Mouse (Mus musculus) neural tube, embryonic 12.5 days (tissue): ENCODE data around the gene Dnlz. TPM values are rescaled to one million over a fixed set of nuclear protein-coding genes. Genes with fewer than 3 reads are reported as not detected.

Experiments
- ATAC-seq: fragments of 200-750 bp; cut with Nextera tagmentation; 2 replicates; pipeline ENCODE4 v1.8.0; 2017; ENCODE audit warnings: low read depth, mild to moderate bottlenecking, moderate TSS enrichment, moderate library complexity; ENCODE audit not compliant: low FRiP score
- H3K27ac ChIP-seq: fragments of 300-500 bp; sonication (generic); 2 replicates; pipeline ENCODE4 v1.5.1; 2016
- H3K27me3 ChIP-seq: fragments of 300-500 bp; sonication (generic); replicated peaks from 2 replicates; pipeline ENCODE4 v1.6.1; 2016; ENCODE audit warnings: mild to moderate bottlenecking
- H3K36me3 ChIP-seq: fragments of 300-500 bp; sonication (generic); 2 replicates; pipeline ENCODE4 v1.6.1; 2016; ENCODE audit warnings: mild to moderate bottlenecking
- H3K4me1 ChIP-seq: fragments of 300-500 bp; sonication (generic); 2 replicates; pipeline ENCODE4 v1.6.1; 2016
- H3K4me2 ChIP-seq: fragments of 300-500 bp; sonication (generic); replicated peaks from 2 replicates; pipeline ENCODE4 v1.6.1; 2016; ENCODE audit warnings: mild to moderate bottlenecking
- H3K4me3 ChIP-seq: fragments of 300-500 bp; sonication (generic); 2 replicates; pipeline ENCODE4 v1.5.1; 2016
- H3K9ac ChIP-seq: fragments of 300-500 bp; sonication (generic); 2 replicates; pipeline ENCODE4 v1.6.1; 2016; ENCODE audit warnings: mild to moderate bottlenecking
- H3K9me3 ChIP-seq: fragments of 300-500 bp; sonication (generic); 2 replicates; pipeline ENCODE4 v1.6.1; 2016; ENCODE audit warnings: mild to moderate bottlenecking
- whole genome bisulfite sequencing: fragments of 180-500 bp; shearing (Covaris S2); methylation state at CpG from one replicate; pipeline ENCODE4 v1.1.7; 2016; 5-methylcytosine and 5-hydroxymethylcytosine counted together
- polyA plus RNA-seq: library from polyadenylated mRNA; unstranded; fragments of >200 nt; fragmentation: Nextera tagmentation; extraction: Ambion mirVana; gene quantifications from 2 replicates; pipeline ENCODE4 v1.2.1, GENCODE M21; 2016

The Dnlz gene
- polyA plus RNA-seq, 1 experiment from 2014 or later, result 36.1 TPM

GRCm38 (mm10) chr2:26354401-26354800 lies 2.5 kb upstream of the Dnlz start:
- Histone ChIP-seq H3K36me3 (peaks cover 15% of the 10 kb centered on the region), H3K4me3 (no peak overlapping the region), H3K27me3 (no peaks in the 10 kb centered on the region), H3K9me3 (no peaks in the 10 kb centered on the region), H3K4me2 (no peak overlapping the region), H3K27ac (no peak overlapping the region), H3K9ac (no peak overlapping the region), H3K4me1 (peaks cover 24% of the 10 kb centered on the region)
- 91% methylated on average over 4 of the region's 4 CpGs for WGBS
- ATAC-seq, result no peak

GRCm38 (mm10) chr2:26353066-26353980 lies 1.4 kb upstream of the Dnlz start:
- Histone ChIP-seq H3K9ac (peak overlapping the region; percentile 87), H3K4me1 (peaks cover 24% of the 10 kb centered on the region), H3K27me3 (no peaks in the 10 kb centered on the region), H3K27ac (no peak overlapping the region), H3K4me2 (peak overlapping the region; percentile 91), H3K36me3 (peaks cover 26% of the 10 kb centered on the region), H3K4me3 (peak overlapping the region; percentile 83), H3K9me3 (no peaks in the 10 kb centered on the region)
- no peak for ATAC-seq
- whole genome bisulfite sequencing, result 92% methylated on average over 11 of the region's 11 CpGs

- WGBS, result 3% methylated on average over 36 of the region's 36 CpGs
- H3K4me3 ChIP-seq, result peak overlapping the region; percentile 83
- H3K27ac ChIP-seq, result no peak overlapping the region
- peaks cover 34% of the 10 kb centered on the region for H3K36me3 ChIP-seq
- H3K4me2 ChIP-seq, result peak overlapping the region; percentile 91
- no peaks in the 10 kb centered on the region for H3K27me3 ChIP-seq
- no peaks in the 10 kb centered on the region for H3K9me3 ChIP-seq
- H3K4me1 ChIP-seq, result peaks cover 24% of the 10 kb centered on the region
- ATAC-seq, result peak; percentile 52
- H3K9ac ChIP-seq, result peak overlapping the region; percentile 87
These were observed 491 bp upstream of the Dnlz start for GRCm38 (mm10) chr2:26352291-26352910.

GRCm38 (mm10) chr2:26348241-26348640 lies 3.7 kb downstream of the Dnlz start:
- peaks cover 24% of the 10 kb centered on the region for H3K4me1 ChIP-seq
- H3K9me3 ChIP-seq, result no peaks in the 10 kb centered on the region
- no peaks in the 10 kb centered on the region for H3K27me3 ChIP-seq
- WGBS, result 79% methylated on average over 6 of the region's 6 CpGs
- no peak overlapping the region for H3K4me2 ChIP-seq
- no peak overlapping the region for H3K4me3 ChIP-seq
- H3K27ac ChIP-seq, result no peak overlapping the region
- H3K36me3 ChIP-seq, result peaks cover 69% of the 10 kb centered on the region
- no peak overlapping the region for H3K9ac ChIP-seq
- no peak for ATAC-seq

GRCm38 (mm10) chr2:26342609-26343490 lies 9.1 kb downstream of the Dnlz start:
- Histone ChIP-seq H3K4me1 (no peaks in the 10 kb centered on the region), H3K4me3 (no peak overlapping the region), H3K9ac (no peak overlapping the region), H3K9me3 (no peaks in the 10 kb centered on the region), H3K36me3 (peaks cover 94% of the 10 kb centered on the region), H3K4me2 (no peak overlapping the region), H3K27ac (no peak overlapping the region), H3K27me3 (no peaks in the 10 kb centered on the region)
- ATAC-seq, result no peak
- 71% methylated on average over 11 of the region's 11 CpGs for WGBS

GRCm38 (mm10) chr2:26342044-26342443 lies 9.9 kb downstream of the Dnlz start:
- WGBS, result 90% methylated on average over 10 of the region's 10 CpGs
- H3K4me3 ChIP-seq, result no peak overlapping the region
- H3K36me3 ChIP-seq, result peaks cover 86% of the 10 kb centered on the region

GRCm38 (mm10) chr2:26341510-26341981 lies 10.4 kb downstream of the Dnlz start:
- Histone ChIP-seq H3K27me3 (no peaks in the 10 kb centered on the region), H3K27ac (no peak overlapping the region), H3K4me3 (no peak overlapping the region), H3K9ac (no peak overlapping the region), H3K4me1 (no peaks in the 10 kb centered on the region), H3K9me3 (no peaks in the 10 kb centered on the region), H3K36me3 (peaks cover 81% of the 10 kb centered on the region), H3K4me2 (no peak overlapping the region)
- 97% methylated on average over 2 of the region's 2 CpGs for WGBS
- ATAC-seq, result no peak

More at GRCm38 (mm10) chr2:26342044-26342443, 9.9 kb downstream of the Dnlz start:
- ATAC-seq, result no peak
- Histone ChIP-seq H3K27me3 (no peaks in the 10 kb centered on the region), H3K4me2 (no peak overlapping the region), H3K4me1 (no peaks in the 10 kb centered on the region), H3K9me3 (no peaks in the 10 kb centered on the region), H3K9ac (no peak overlapping the region), H3K27ac (no peak overlapping the region)

- H3K4me2 ChIP-seq, result no peak overlapping the region
- H3K9ac ChIP-seq, result no peak overlapping the region
- H3K27ac ChIP-seq, result no peak overlapping the region
- no peak overlapping the region for H3K4me3 ChIP-seq
- 95% methylated on average over 5 of the region's 5 CpGs for WGBS
- ATAC-seq, result no peak
- peaks cover 58% of the 10 kb centered on the region for H3K36me3 ChIP-seq
- H3K27me3 ChIP-seq, result no peaks in the 10 kb centered on the region
- no peaks in the 10 kb centered on the region for H3K4me1 ChIP-seq
- no peaks in the 10 kb centered on the region for H3K9me3 ChIP-seq
These were observed 12.7 kb downstream of the Dnlz start for GRCm38 (mm10) chr2:26339204-26339551.

GRCm38 (mm10) chr2:26338302-26339203 lies 13.4 kb downstream of the Dnlz start:
- H3K4me1 ChIP-seq, result no peaks in the 10 kb centered on the region

GRCm38 (mm10) chr2:26330702-26331101 lies 21.2 kb downstream of the Dnlz start:
- no peaks in the 10 kb centered on the region for H3K9me3 ChIP-seq
- H3K27me3 ChIP-seq, result no peaks in the 10 kb centered on the region
- H3K4me1 ChIP-seq, result no peaks in the 10 kb centered on the region
- H3K4me2 ChIP-seq, result 0 out of 2 replicates have a peak overlapping the region, but pooled peaks have one; percentile 7
- no peak for ATAC-seq
- peaks cover 60% of the 10 kb centered on the region for H3K36me3 ChIP-seq
- WGBS, result 72% methylated on average over 6 of the region's 6 CpGs
- H3K27ac ChIP-seq, result no peak overlapping the region
- H3K4me3 ChIP-seq, result no peak overlapping the region
- no peak overlapping the region for H3K9ac ChIP-seq

More at GRCm38 (mm10) chr2:26338302-26339203, 13.4 kb downstream of the Dnlz start:
- WGBS, result 66% methylated on average over 9 of the region's 13 CpGs
- H3K9me3 ChIP-seq, result no peaks in the 10 kb centered on the region
- no peak overlapping the region for H3K4me2 ChIP-seq
- no peaks in the 10 kb centered on the region for H3K27me3 ChIP-seq
- ATAC-seq, result no peak
- H3K9ac ChIP-seq, result no peak overlapping the region
- H3K27ac ChIP-seq, result no peak overlapping the region
- no peak overlapping the region for H3K4me3 ChIP-seq
- peaks cover 52% of the 10 kb centered on the region for H3K36me3 ChIP-seq

- Histone ChIP-seq H3K4me2 (no peak overlapping the region), H3K27ac (no peak overlapping the region), H3K9me3 (no peaks in the 10 kb centered on the region), H3K4me1 (no peaks in the 10 kb centered on the region), H3K9ac (no peak overlapping the region), H3K36me3 (peaks cover 66% of the 10 kb centered on the region), H3K27me3 (no peaks in the 10 kb centered on the region), H3K4me3 (no peak overlapping the region)
- no peak for ATAC-seq
- WGBS, result 89% methylated on average over 4 of the region's 4 CpGs
These were observed 21.8 kb downstream of the Dnlz start for GRCm38 (mm10) chr2:26330056-26330468.
